Mouse (Mus musculus) heart, embryonic 16.5 days (tissue): Measurements from ENCODE around the gene Pla2g3. TPM values are rescaled to one million over a fixed set of nuclear protein-coding genes. Genes with fewer than 3 reads are reported as not detected.

ENCODE experiments used
- ATAC-seq: fragments of 200-750 bp; cut with Nextera tagmentation; replicated peaks from 2 replicates; pipeline ENCODE4 v1.8.0; 2017; ENCODE audit warnings: moderate number of reproducible peaks; ENCODE audit not compliant: insufficient read depth, low FRiP score; ENCODE audit errors: extremely low read depth
- H3K27ac ChIP-seq: fragments of 300-500 bp; sonication (generic); 2 replicates; pipeline ENCODE4 v1.5.1; 2014; ENCODE audit warnings: mild to moderate bottlenecking, low read length, control low read depth, moderate library complexity
- H3K27me3 ChIP-seq: fragments of 300-500 bp; sonication (generic); 2 replicates; pipeline ENCODE4 v1.6.1; 2014; ENCODE audit warnings: low read length, mixed read lengths; ENCODE audit not compliant: control insufficient read depth, insufficient read depth
- H3K36me3 ChIP-seq: fragments of 300-500 bp; sonication (generic); 2 replicates; pipeline ENCODE4 v1.6.1; 2014; ENCODE audit not compliant: control insufficient read depth, insufficient read depth
- H3K4me1 ChIP-seq: fragments of 300-500 bp; sonication (generic); 2 replicates; pipeline ENCODE4 v1.6.1; 2014; ENCODE audit warnings: low read length, mixed read lengths; ENCODE audit not compliant: control insufficient read depth, insufficient read depth
- H3K4me2 ChIP-seq: fragments of 300-500 bp; sonication (generic); 2 replicates; pipeline ENCODE4 v1.6.1; 2014; ENCODE audit warnings: low read depth, mild to moderate bottlenecking, control low read depth, low read length
- H3K4me3 ChIP-seq: fragments of 300-500 bp; sonication (generic); 2 replicates; pipeline ENCODE4 v1.5.1; 2014; ENCODE audit warnings: mild to moderate bottlenecking, control low read depth, low read length
- H3K9ac ChIP-seq: fragments of 300-500 bp; sonication (generic); 2 replicates; pipeline ENCODE4 v1.6.1; 2014; ENCODE audit warnings: low read length, control low read depth
- H3K9me3 ChIP-seq: fragments of 300-500 bp; sonication (generic); replicated peaks from 2 replicates; pipeline ENCODE4 v1.6.1; 2016; ENCODE audit warnings: low read length; ENCODE audit not compliant: control insufficient read depth
- WGBS: fragments of 180-500 bp; shearing (Covaris S2); extraction: QIAGEN DNeasy Blood & Tissue Kit; methylation state at CpG from one replicate; pipeline ENCODE4 v1.1.7; 2014; 5-methylcytosine and 5-hydroxymethylcytosine counted together
- polyA plus RNA-seq: library from polyadenylated mRNA; unstranded; fragments of >200 nt; fragmentation: Nextera tagmentation; extraction: Ambion mirVana; gene quantifications from 2 replicates; pipeline ENCODE4 v1.2.1, GENCODE M21; 2015

The Pla2g3 gene
- polyA plus RNA-seq, 1 experiment from 2014 or later, result 0.20 TPM

DNA sequence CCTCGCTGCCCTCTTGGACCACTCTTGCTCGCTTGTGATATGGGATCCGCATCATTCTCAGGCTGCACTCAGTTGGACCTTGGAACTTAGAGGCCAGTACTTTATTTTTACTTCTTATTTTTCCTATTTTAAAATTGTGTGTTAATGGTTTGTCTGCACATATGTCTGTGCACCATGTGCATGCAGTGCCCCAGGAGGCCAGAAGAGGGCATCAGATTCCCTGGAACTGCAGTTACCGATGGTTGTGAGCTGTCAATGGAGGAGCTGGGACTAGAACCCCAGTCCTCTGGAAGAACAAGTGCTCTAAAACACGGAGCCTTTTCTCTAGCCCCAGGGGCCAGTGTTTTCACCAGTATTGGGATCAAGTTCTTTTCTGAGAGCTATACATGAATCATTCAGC is 56.3 kb downstream of the Pla2g3 start:
- H3K9me3 ChIP-seq, result 0 out of 2 replicates have a peak, but pooled peaks cover 4% of the 10 kb centered on the region
- no peaks in the 10 kb centered on the region for H3K27me3 ChIP-seq
- no peaks in the 10 kb centered on the region for H3K36me3 ChIP-seq
- 93% methylated on average over 5 of the region's 5 CpGs for whole genome bisulfite sequencing
- no peak overlapping the region for H3K27ac ChIP-seq
- H3K9ac ChIP-seq, result no peak overlapping the region
- H3K4me2 ChIP-seq, result no peak overlapping the region
- ATAC-seq, result no peak
- H3K4me3 ChIP-seq, result no peak overlapping the region
- H3K4me1 ChIP-seq, result peaks cover 19% of the 10 kb centered on the region

DNA sequence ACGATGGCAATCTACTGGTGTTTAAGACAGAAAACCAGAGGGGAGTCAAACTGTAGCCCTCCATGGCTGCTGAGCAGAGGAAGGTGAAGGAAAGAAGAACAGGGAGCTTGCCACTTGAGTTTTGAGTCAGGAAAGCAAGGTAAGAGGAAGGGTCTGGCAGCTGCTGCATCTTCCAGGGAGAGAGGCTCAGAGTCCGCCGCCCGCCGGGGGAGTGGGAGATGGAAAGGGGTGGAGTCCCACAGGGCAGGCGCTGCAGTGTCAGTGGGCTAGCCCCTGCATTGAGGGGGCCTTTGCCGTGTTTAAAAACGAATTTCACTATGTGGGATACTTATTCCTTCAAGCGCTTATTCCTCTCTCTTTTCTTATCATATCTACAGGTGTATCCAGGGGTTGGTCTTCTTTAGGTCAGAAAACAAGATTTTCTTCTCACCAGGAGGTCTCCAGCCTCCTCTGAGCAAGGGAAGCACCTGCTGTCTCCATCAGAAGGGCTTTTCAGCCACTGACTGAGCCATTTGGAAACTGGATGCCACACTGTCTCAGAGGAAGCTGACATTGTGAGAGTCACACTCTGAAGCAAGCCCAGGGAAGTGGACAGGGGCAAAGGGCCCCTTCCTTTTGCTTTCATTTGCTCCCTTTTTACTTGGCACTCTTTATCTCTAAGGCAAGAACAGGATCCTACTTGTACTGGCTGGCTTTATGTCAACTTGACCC is 57.6 kb downstream of the Pla2g3 start:
- peak overlapping the region; percentile 48 for H3K27ac ChIP-seq
- H3K9ac ChIP-seq, result no peak overlapping the region
- 0 out of 2 replicates have a peak, but pooled peaks cover 4% of the 10 kb centered on the region for H3K9me3 ChIP-seq
- H3K4me1 ChIP-seq, result peaks cover 17% of the 10 kb centered on the region
- no peak overlapping the region for H3K4me2 ChIP-seq
- H3K36me3 ChIP-seq, result no peaks in the 10 kb centered on the region
- 28% methylated on average over 9 of the region's 9 CpGs for WGBS
- no peak overlapping the region for H3K4me3 ChIP-seq
- no peak for ATAC-seq
- no peaks in the 10 kb centered on the region for H3K27me3 ChIP-seq

DNA sequence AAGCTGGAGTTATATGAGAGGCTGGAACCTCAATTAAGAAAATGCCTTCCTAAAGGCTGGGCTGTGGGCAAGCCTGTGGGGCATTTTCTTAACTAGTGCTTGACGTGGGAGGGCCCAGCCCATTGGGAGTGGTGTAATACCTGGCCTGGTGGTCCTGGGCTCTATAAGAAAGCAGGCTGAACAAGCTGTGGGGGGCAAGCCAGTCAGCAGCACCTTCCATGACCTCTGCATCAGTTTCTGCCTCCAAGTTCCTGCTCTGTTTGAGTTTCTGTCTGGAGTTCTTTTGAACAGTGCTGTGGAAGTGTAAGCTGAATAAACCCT is 58.1 kb downstream of the Pla2g3 start:
- no peak for ATAC-seq
- Histone ChIP-seq H3K9ac (no peak overlapping the region), H3K4me3 (no peak overlapping the region), H3K36me3 (no peaks in the 10 kb centered on the region), H3K9me3 (0 out of 2 replicates have a peak, but pooled peaks cover 4% of the 10 kb centered on the region), H3K4me1 (peaks cover 17% of the 10 kb centered on the region), H3K27ac (peak overlapping the region; percentile 48), H3K4me2 (no peak overlapping the region), H3K27me3 (no peaks in the 10 kb centered on the region)
- 30% methylated on average over 1 of the region's 1 CpGs for whole genome bisulfite sequencing

DNA sequence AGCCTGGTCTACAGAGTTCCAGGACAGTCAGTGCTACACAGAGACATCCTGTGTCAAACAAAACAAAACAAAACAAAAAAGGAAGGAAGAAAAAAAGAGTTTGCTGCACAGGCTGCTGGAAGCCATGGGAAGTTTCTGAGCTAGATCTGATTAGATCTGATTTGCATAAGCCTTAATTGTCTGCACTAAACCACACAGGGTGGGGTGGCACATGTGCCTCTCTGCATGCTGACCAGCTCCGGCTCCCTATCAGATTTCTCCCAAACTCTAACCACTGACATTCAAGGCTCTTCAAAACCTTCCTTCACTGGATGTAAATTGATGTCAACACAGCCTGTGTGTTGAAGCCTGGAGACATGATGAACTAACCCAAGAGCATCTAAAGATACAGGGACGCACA is 59.0 kb downstream of the Pla2g3 start:
- 0 out of 2 replicates have a peak, but pooled peaks cover 4% of the 10 kb centered on the region for H3K9me3 ChIP-seq
- no peak overlapping the region for H3K4me2 ChIP-seq
- no peak for ATAC-seq
- no peak overlapping the region for H3K9ac ChIP-seq
- H3K27me3 ChIP-seq, result no peaks in the 10 kb centered on the region
- WGBS, result 82% methylated on average over 2 of the region's 2 CpGs
- H3K27ac ChIP-seq, result no peak overlapping the region
- no peaks in the 10 kb centered on the region for H3K36me3 ChIP-seq
- H3K4me3 ChIP-seq, result no peak overlapping the region
- peaks cover 17% of the 10 kb centered on the region for H3K4me1 ChIP-seq

DNA sequence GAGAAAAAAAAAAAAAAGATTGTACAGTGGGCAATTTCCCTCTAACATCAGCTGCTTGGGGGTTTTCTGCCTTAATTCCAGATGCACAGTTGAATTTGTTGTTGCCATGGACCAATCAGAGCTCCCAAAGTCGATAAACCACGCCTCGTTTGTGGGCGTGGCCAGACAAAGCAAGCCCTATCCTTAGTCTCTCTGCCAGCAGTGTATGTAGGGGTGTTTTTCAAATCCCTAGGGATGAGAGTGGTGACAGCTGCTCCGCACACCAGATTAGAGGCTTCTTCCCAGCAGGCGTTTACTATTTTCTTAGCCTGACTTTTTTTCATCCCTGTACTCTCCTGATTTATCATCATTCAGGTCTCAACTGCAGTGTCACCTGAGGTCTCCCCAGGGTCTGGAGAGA is 59.9 kb downstream of the Pla2g3 start:
- Histone ChIP-seq H3K9ac (no peak overlapping the region), H3K4me2 (no peak overlapping the region), H3K4me3 (no peak overlapping the region), H3K27me3 (no peaks in the 10 kb centered on the region), H3K4me1 (peaks cover 17% of the 10 kb centered on the region), H3K36me3 (no peaks in the 10 kb centered on the region), H3K27ac (no peak overlapping the region), H3K9me3 (0 out of 2 replicates have a peak, but pooled peaks cover 4% of the 10 kb centered on the region)
- ATAC-seq, result peak; percentile 35; the same call in 1 of the 2 replicates
- 27% methylated on average over 6 of the region's 6 CpGs for WGBS

DNA sequence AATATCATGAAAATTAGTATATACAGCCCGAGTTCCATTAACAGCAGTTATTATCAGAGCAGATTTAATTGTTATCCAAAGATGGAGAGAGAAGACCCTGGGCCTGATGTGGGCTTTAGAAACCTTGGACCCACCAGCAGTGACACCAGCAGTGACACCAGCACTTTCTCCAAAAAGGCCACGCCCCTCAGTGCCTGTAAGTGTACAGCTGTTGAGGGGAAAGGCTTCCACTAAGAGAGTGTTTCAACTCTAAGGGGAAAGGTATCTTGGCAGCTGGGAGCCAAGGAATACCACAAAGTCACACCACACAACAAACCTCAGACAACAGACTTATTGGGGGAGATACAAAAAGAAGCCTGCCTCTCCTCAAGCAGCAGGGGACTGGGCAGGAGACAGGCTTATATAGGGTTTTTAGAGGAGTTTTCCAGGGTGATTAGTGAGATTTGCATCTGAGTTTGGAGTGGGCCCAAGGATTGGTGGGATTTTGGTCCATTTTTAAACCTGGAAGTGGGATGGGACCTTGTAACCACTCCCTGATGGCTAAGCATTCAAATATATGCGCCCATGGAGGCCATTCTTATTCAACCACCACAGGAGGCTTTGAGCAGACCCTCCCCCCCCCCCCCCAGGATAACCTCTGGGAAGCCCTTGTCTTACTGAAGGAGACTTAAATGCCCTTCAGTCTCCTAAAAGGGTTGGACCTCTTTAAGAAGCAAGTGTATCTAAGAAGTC is 60.6 kb downstream of the Pla2g3 start:
- ATAC-seq, result no peak
- H3K4me3 ChIP-seq, result no peak overlapping the region
- H3K9me3 ChIP-seq, result 0 out of 2 replicates have a peak, but pooled peaks cover 4% of the 10 kb centered on the region
- 82% methylated on average over 3 of the region's 3 CpGs for WGBS
- peaks cover 10% of the 10 kb centered on the region for H3K4me1 ChIP-seq
- no peak overlapping the region for H3K4me2 ChIP-seq
- H3K27me3 ChIP-seq, result no peaks in the 10 kb centered on the region
- H3K27ac ChIP-seq, result no peak overlapping the region
- no peaks in the 10 kb centered on the region for H3K36me3 ChIP-seq
- H3K9ac ChIP-seq, result no peak overlapping the region

Other genes with a start within 250 kb of the Pla2g3 start
- 166 and 198 TPM in 2 replicates for gene Drg1, start 221.9 kb upstream of the Pla2g3 start, polyA plus RNA-seq
- 25.7 and 26.3 TPM in 2 replicates for gene Patz1, start 199.4 kb upstream of the Pla2g3 start, polyA plus RNA-seq
- 40.9 and 41.1 TPM in 2 replicates for gene Pik3ip1, start 157.9 kb upstream of the Pla2g3 start, polyA plus RNA-seq
- gene Limk2, start 79.1 kb upstream of the Pla2g3 start, polyA plus RNA-seq, result 47.1 and 54.9 TPM in 2 replicates
- gene Rnf185, start 35.9 kb upstream of the Pla2g3 start, polyA plus RNA-seq, result 30.6 and 31.9 TPM in 2 replicates
- gene Inpp5j, start 16.5 kb downstream of the Pla2g3 start, polyA plus RNA-seq, result 10.9 and 12.1 TPM in 2 replicates
- gene Selenom, start 26.4 kb downstream of the Pla2g3 start, polyA plus RNA-seq, result 119 and 126 TPM in 2 replicates
- gene Smtn, start 52.3 kb downstream of the Pla2g3 start, polyA plus RNA-seq, result 93.9 and 104 TPM in 2 replicates
- gene Morc2a, start 160.9 kb downstream of the Pla2g3 start, polyA plus RNA-seq, result 18.1 and 19.2 TPM in 2 replicates